Mouse (Mus musculus): ENCODE results near the gene H2-DMb2.

- TF ChIP-seq NANOG (IDR thresholded peaks at IDR 0.05; ENCODE audit: borderline replicate concordance, low read length) (no peak), CTCF (conservative IDR thresholded peaks at IDR 0.05; ENCODE audit: low read length) (no peak)
These were observed 34.6 kb upstream of the H2-DMb2 start for GRCm38 (mm10) chr17:34108460-34108859.
